Mouse (Mus musculus): ENCODE data around the gene Ltbp4. TPM values are rescaled to one million over a fixed set of nuclear protein-coding genes. Genes with fewer than 3 reads are reported as not detected.

Ltbp4 gene
- polyA plus RNA-seq, 1 experiment from 2014 or later, result 11.9 TPM

DNA sequence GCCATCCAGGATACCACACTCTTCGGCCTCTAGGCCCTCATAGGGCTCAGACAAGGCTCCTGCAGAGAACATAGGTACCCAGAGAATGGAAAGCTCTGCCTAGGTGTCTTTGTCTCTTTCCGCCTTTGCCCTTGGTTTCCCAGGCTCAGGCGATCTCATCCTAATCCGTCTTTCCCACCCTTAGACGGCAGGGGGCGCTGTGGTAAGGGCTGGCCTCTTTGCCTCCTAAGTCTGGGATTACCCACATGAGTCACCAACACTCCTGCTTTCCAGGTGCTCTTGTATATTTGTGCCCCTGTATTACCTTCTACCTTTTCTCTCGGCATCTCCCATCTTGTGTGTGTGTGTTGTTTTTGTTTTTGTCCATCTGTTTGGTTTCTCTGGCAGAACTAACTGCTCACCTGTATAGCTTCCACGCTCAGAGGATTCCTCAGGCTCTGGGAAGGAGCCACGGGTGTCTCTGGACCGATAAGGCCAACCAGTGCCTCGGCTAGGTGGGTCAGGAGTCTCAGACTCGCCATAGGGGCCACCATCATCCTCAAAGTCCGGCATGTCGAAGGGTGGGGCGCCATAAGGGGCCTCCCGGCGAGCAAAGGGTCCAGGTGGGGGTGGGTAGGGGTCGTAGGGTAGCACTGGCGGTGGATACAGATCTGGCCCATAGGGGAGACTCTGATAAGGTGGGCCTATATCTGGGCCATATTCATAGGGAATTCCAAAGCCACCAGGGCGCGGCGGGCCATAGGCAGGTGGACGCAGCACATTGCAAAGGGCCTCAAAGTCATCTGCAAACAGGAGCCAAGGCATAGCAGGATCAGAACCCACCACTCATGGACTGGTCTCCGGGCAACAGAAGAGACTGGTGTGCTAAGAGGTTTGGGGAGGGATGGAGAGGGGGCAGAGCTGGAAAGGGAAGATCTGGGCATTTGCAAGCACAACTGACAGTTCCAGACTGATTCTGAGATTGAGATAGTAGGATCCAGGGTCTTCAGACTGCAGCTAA lies 31.0 kb downstream of the Ltbp4 start:
- Histone ChIP-seq H3K36me3 (ENCODE audit: control insufficient read depth, insufficient read depth, low read length) (no peaks in the 10 kb centered on the region), H3K9me3 (ENCODE audit: control insufficient read depth, low read length) (no peaks in the 10 kb centered on the region), H3K4me2 (ENCODE audit: low read depth, low read length, severe bottlenecking) (no peak overlapping the region), H3K27me3 (ENCODE audit: control insufficient read depth, insufficient read depth, low read length) (peaks cover 9% of the 10 kb centered on the region; the same call in 1 of the 2 replicates), H3K9ac (ENCODE audit: low read length) (no peak overlapping the region), H3K27ac (ENCODE audit: low read depth, low read length) (no peak overlapping the region), H3K4me1 (replicated peaks; ENCODE audit: control insufficient read depth, insufficient read depth, low read length) (0 out of 2 replicates have a peak, but pooled peaks cover 1% of the 10 kb centered on the region), H3K4me3 (ENCODE audit: low read depth, low read length) (no peak overlapping the region)
- DNase-seq (ENCODE audit: low spot score) (no peak), ATAC-seq (replicated peaks; ENCODE audit: low FRiP score) (no peak)
- WGBS, result 78% methylated on average over 24 of the region's 24 CpGs

DNA sequence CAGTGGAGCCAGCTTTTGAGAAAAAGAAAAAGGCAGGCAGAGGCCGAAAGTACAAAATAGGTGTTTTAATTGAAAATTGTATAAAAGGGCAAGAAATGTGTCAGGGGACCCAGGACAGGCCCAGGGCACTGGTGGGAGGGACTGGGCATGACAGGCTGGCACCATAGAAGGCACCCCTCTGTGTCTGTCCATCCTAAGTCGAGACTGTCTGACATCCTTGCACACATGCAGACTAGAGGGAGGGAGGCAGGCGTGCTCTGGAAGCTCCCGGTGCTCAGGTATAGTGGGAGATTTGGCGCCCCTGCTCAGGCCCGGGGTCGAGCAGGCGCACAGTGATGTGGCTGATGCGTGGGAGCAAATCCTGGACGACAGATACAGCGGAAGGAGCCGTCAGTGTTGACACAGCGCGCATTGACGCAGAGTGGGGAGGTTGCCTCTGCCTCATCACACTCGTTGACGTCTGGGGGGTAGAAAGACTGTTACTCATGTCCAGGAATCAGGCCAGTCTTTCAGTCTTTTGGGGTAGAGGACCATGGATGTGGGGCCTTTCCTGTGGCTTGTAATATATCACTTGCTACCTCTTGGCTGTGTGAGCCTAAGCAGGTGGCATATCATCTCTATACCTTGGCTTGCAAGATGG lies 32.3 kb downstream of the Ltbp4 start:
- H3K27ac ChIP-seq (ENCODE audit: low read depth, low read length), result no peak overlapping the region
- DNase-seq (ENCODE audit: low spot score), result no peak
- H3K4me2 ChIP-seq (ENCODE audit: low read depth, low read length, severe bottlenecking), result no peak overlapping the region

DNA sequence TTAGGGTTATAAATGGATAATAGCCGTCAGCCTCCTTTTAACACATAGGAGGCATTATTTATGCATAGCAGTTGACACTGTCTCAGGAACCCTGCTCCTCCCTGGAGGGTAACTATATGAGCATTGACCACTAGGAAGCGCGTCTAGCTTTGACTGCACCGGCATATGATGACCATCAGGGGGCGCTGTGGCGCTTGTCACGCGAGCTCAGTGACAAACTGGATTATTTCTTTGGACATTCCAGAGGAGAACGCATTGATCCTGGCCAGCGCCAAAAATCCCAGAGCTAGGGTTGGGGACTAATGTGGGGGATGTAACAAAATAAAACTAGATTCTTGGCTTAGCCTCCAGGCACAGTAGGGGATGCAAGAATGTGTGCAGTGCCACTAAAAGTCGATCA lies 35.3 kb downstream of the Ltbp4 start:
- Histone ChIP-seq H3K9ac (ENCODE audit: low read length) (no peak overlapping the region), H3K4me2 (ENCODE audit: low read depth, low read length, severe bottlenecking) (no peak overlapping the region), H3K36me3 (ENCODE audit: control insufficient read depth, insufficient read depth, low read length) (no peaks in the 10 kb centered on the region), H3K9me3 (ENCODE audit: control insufficient read depth, low read length) (no peaks in the 10 kb centered on the region), H3K27me3 (ENCODE audit: control insufficient read depth, insufficient read depth, low read length) (no peaks in the 10 kb centered on the region), H3K4me3 (ENCODE audit: low read depth, low read length) (no peak overlapping the region), H3K4me1 (replicated peaks; ENCODE audit: control insufficient read depth, insufficient read depth, low read length) (no peaks in the 10 kb centered on the region), H3K27ac (ENCODE audit: low read depth, low read length) (no peak overlapping the region)
- ATAC-seq (replicated peaks; ENCODE audit: low FRiP score) (no peak), DNase-seq (ENCODE audit: low spot score) (peak; percentile 87)
- WGBS, result 12% methylated on average over 11 of the region's 11 CpGs

More for the DNA sequence above, 32.3 kb downstream of the Ltbp4 start:
- Histone ChIP-seq H3K9ac (ENCODE audit: low read length) (no peak overlapping the region), H3K4me3 (ENCODE audit: low read depth, low read length) (no peak overlapping the region), H3K4me1 (replicated peaks; ENCODE audit: control insufficient read depth, insufficient read depth, low read length) (0 out of 2 replicates have a peak, but pooled peaks cover 1% of the 10 kb centered on the region), H3K36me3 (ENCODE audit: control insufficient read depth, insufficient read depth, low read length) (no peaks in the 10 kb centered on the region), H3K9me3 (ENCODE audit: control insufficient read depth, low read length) (no peaks in the 10 kb centered on the region), H3K27me3 (ENCODE audit: control insufficient read depth, insufficient read depth, low read length) (0 out of 2 replicates have a peak, but pooled peaks cover 3% of the 10 kb centered on the region)
- no peak for ATAC-seq (replicated peaks; ENCODE audit: low FRiP score)
- 90% methylated on average over 17 of the region's 17 CpGs for WGBS

DNA sequence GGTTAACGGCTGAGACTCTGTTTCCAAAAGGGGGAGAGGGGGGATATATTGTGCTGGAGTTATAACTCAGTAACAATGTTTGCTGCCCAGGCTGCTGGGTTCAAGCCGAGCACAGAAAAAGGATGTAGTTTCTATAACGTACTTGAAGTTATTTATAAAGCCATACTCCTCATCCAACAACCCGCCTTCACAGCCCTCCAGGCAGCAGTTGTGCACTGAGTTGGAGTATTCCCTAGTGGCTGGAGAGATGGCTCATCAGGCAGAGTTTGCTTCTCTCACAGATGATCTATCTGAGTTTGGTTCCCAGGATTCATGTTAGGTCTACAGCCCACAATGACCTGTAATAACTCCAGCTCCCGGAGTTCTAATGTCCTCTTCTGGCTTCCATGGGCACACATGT lies 36.7 kb downstream of the Ltbp4 start:
- ATAC-seq (replicated peaks; ENCODE audit: low FRiP score), result no peak
- H3K4me2 ChIP-seq (ENCODE audit: low read depth, low read length, severe bottlenecking), result no peak overlapping the region
- no peaks in the 10 kb centered on the region for H3K9me3 ChIP-seq (ENCODE audit: control insufficient read depth, low read length)
- no peak overlapping the region for H3K4me3 ChIP-seq (ENCODE audit: low read depth, low read length)
- DNase-seq (ENCODE audit: low spot score), result no peak
- no peak overlapping the region for H3K27ac ChIP-seq (ENCODE audit: low read depth, low read length)
- no peaks in the 10 kb centered on the region for H3K27me3 ChIP-seq (ENCODE audit: control insufficient read depth, insufficient read depth, low read length)
- no peak overlapping the region for H3K9ac ChIP-seq (ENCODE audit: low read length)
- 83% methylated on average over 5 of the region's 5 CpGs for WGBS
- no peaks in the 10 kb centered on the region for H3K4me1 ChIP-seq (replicated peaks; ENCODE audit: control insufficient read depth, insufficient read depth, low read length)
- H3K36me3 ChIP-seq (ENCODE audit: control insufficient read depth, insufficient read depth, low read length), result no peaks in the 10 kb centered on the region

DNA sequence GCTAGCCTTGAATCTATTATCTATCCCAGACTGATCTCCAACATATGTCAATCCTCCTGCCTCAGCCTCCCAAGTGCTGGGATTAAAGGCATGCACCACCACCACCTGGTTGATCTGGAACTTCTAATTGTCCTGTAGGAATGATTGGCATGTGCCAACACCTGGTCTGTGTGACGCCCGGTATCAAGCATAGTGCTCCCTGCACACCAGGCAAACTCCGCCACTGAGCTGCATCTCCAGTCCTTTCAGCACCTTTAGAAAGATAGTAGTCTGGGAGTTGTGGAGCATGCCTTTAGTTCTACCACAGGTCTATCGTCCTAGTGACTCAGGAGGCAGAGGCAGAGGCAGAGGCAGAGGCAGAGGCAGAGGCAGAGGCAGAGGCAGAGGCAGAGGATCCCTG lies 37.1 kb downstream of the Ltbp4 start:
- Histone ChIP-seq H3K4me1 (replicated peaks; ENCODE audit: control insufficient read depth, insufficient read depth, low read length) (no peaks in the 10 kb centered on the region), H3K9ac (ENCODE audit: low read length) (no peak overlapping the region), H3K4me3 (ENCODE audit: low read depth, low read length) (no peak overlapping the region), H3K4me2 (ENCODE audit: low read depth, low read length, severe bottlenecking) (no peak overlapping the region), H3K27me3 (ENCODE audit: control insufficient read depth, insufficient read depth, low read length) (no peaks in the 10 kb centered on the region), H3K27ac (ENCODE audit: low read depth, low read length) (no peak overlapping the region), H3K9me3 (ENCODE audit: control insufficient read depth, low read length) (no peaks in the 10 kb centered on the region), H3K36me3 (ENCODE audit: control insufficient read depth, insufficient read depth, low read length) (no peaks in the 10 kb centered on the region)
- DNase-seq (ENCODE audit: low spot score) (no peak), ATAC-seq (replicated peaks; ENCODE audit: low FRiP score) (no peak)
- 82% methylated on average over 4 of the region's 4 CpGs for WGBS

DNA sequence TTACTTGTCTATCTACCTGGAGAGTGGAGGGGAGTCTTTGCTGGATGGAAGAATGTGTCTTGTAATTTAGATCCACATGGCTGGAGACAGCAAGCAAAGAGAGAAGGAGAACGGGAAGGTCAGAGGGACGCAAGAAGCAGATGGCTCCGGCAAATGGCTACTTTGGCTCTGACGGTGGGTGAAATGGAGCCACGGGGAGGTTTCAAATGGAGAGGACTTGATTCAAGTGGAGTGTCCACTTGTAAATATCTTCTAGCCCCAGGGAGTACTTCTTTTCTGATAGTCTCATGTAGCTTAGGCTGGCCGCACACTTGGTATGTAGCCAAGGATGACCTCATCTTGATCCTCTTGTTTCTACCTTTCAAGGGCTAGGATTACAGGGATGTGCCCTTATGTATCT lies 38.7 kb downstream of the Ltbp4 start:
- Histone ChIP-seq H3K27me3 (ENCODE audit: control insufficient read depth, insufficient read depth, low read length) (no peaks in the 10 kb centered on the region), H3K4me3 (ENCODE audit: low read depth, low read length) (no peak overlapping the region), H3K36me3 (ENCODE audit: control insufficient read depth, insufficient read depth, low read length) (no peaks in the 10 kb centered on the region), H3K9ac (ENCODE audit: low read length) (no peak overlapping the region), H3K9me3 (ENCODE audit: control insufficient read depth, low read length) (no peaks in the 10 kb centered on the region), H3K4me2 (ENCODE audit: low read depth, low read length, severe bottlenecking) (no peak overlapping the region), H3K27ac (ENCODE audit: low read depth, low read length) (no peak overlapping the region), H3K4me1 (replicated peaks; ENCODE audit: control insufficient read depth, insufficient read depth, low read length) (no peaks in the 10 kb centered on the region)
- no peak for ATAC-seq (replicated peaks; ENCODE audit: low FRiP score)
- WGBS, result 91% methylated on average over 6 of the region's 6 CpGs
- DNase-seq (ENCODE audit: low spot score), result no peak

DNA sequence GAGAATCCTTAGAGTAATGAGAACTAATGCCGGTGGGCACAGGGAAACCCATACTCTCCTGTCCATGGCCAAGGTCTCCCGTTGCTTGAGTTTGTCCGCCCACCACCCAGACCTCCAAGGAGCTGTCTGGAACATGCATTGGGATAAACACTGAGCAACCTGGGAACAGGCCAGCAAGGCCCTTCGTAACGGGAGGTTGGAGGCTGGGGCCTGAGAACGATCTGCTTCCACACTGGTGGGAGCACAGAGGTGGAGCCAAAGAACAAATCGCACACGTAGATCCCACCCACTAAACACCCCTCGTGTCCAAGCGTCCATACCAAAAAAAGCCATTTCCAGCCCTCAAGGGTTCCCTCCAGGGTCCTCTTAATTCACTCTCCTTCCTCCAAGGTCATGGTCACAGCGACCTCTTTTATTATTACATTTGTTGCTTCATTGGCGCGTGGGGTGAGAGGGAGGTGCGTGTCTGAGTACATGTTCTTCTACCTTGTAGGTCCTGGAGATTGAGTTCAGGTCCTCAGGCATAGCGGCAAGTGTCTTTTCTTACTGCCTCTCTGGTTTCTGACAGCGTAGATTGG lies 39.4 kb downstream of the Ltbp4 start:
- WGBS, result 84% methylated on average over 16 of the region's 16 CpGs
- ATAC-seq (replicated peaks; ENCODE audit: low FRiP score) (no peak), DNase-seq (ENCODE audit: low spot score) (no peak)
- Histone ChIP-seq H3K36me3 (ENCODE audit: control insufficient read depth, insufficient read depth, low read length) (no peaks in the 10 kb centered on the region), H3K4me1 (replicated peaks; ENCODE audit: control insufficient read depth, insufficient read depth, low read length) (no peaks in the 10 kb centered on the region), H3K4me2 (ENCODE audit: low read depth, low read length, severe bottlenecking) (no peak overlapping the region), H3K9me3 (ENCODE audit: control insufficient read depth, low read length) (no peaks in the 10 kb centered on the region), H3K9ac (ENCODE audit: low read length) (no peak overlapping the region), H3K27me3 (ENCODE audit: control insufficient read depth, insufficient read depth, low read length) (no peaks in the 10 kb centered on the region), H3K4me3 (ENCODE audit: low read depth, low read length) (no peak overlapping the region), H3K27ac (ENCODE audit: low read depth, low read length) (no peak overlapping the region)

DNA sequence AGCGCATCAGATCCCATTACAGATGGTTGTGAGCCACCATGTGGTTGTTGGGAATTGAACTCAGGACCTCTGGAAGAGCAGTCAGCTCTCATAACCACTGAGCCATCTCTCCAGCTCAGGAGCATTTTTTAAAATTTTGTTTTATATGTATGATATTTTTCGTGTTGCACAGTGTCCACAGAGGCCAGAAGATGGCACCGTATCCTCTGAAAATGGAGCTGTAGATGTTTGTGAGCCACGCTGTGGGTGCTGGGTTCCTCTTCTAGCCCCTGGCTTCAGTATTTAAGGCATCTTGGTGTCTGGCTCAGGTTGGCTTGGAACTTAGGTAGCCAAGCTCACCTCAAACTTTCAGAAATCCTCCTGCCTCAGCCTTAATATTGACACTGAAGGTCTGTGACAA lies 41.0 kb downstream of the Ltbp4 start:
- Histone ChIP-seq H3K9ac (ENCODE audit: low read length) (no peak overlapping the region), H3K27ac (ENCODE audit: low read depth, low read length) (no peak overlapping the region), H3K36me3 (ENCODE audit: control insufficient read depth, insufficient read depth, low read length) (no peaks in the 10 kb centered on the region), H3K4me2 (ENCODE audit: low read depth, low read length, severe bottlenecking) (no peak overlapping the region), H3K9me3 (ENCODE audit: control insufficient read depth, low read length) (no peaks in the 10 kb centered on the region), H3K4me1 (replicated peaks; ENCODE audit: control insufficient read depth, insufficient read depth, low read length) (no peaks in the 10 kb centered on the region), H3K4me3 (ENCODE audit: low read depth, low read length) (no peak overlapping the region), H3K27me3 (ENCODE audit: control insufficient read depth, insufficient read depth, low read length) (no peaks in the 10 kb centered on the region)
- WGBS, result 94% methylated on average over 4 of the region's 4 CpGs
- ATAC-seq (replicated peaks; ENCODE audit: low FRiP score) (no peak), DNase-seq (ENCODE audit: low spot score) (no peak)

All from forebrain, embryonic 11.5 days (tissue).